Mouse (Mus musculus) lung, embryonic 16.5 days (tissue): ENCODE results near the gene Elovl3. TPM values are rescaled to one million over a fixed set of nuclear protein-coding genes. Genes with fewer than 3 reads are reported as not detected.
A peak's percentile ranks its signal among the peaks of the same experiment; 100 is the strongest.
"Not testable (repeated sequence)": the region's sequence is repeated elsewhere in the genome, so short reads cannot be mapped to it uniquely, and the experiment has no call there.

ENCODE experiments used
- ATAC-seq: fragments of 200-750 bp; cut with Nextera tagmentation; 2 replicates; pipeline ENCODE4 v1.8.0; 2017; ENCODE audit warnings: low read depth, mild to moderate bottlenecking, moderate library complexity
- H3K27ac ChIP-seq: fragments of 300-500 bp; sonication (generic); 2 replicates; pipeline ENCODE4 v1.5.1; 2014; ENCODE audit warnings: mild to moderate bottlenecking, control low read depth, low read length
- H3K27me3 ChIP-seq: fragments of 300-500 bp; sonication (generic); 2 replicates; pipeline ENCODE4 v1.6.1; 2014; ENCODE audit warnings: low read depth, low read length, mixed read lengths; ENCODE audit not compliant: control insufficient read depth, insufficient read depth
- H3K36me3 ChIP-seq: fragments of 300-500 bp; sonication (generic); 2 replicates; pipeline ENCODE4 v1.6.1; 2014; ENCODE audit warnings: low read length; ENCODE audit not compliant: control insufficient read depth, insufficient read depth
- H3K4me1 ChIP-seq: fragments of 300-500 bp; sonication (generic); replicated peaks from 2 replicates; pipeline ENCODE4 v1.6.1; 2014; ENCODE audit warnings: low read length, mixed read lengths; ENCODE audit not compliant: control insufficient read depth, insufficient read depth
- H3K4me2 ChIP-seq: fragments of 300-500 bp; sonication (generic); 2 replicates; pipeline ENCODE4 v1.6.1; 2014; ENCODE audit warnings: low read depth, low read length, control low read depth
- H3K4me3 ChIP-seq: fragments of 300-500 bp; sonication (generic); 2 replicates; pipeline ENCODE4 v1.5.1; 2014; ENCODE audit warnings: mild to moderate bottlenecking, low read length, control low read depth
- H3K9ac ChIP-seq: fragments of 300-500 bp; sonication (generic); 2 replicates; pipeline ENCODE4 v1.6.1; 2014; ENCODE audit warnings: low read length, control low read depth
- H3K9me3 ChIP-seq: fragments of 300-500 bp; sonication (generic); 2 replicates; pipeline ENCODE4 v1.6.1; 2016; ENCODE audit warnings: low read length; ENCODE audit not compliant: control insufficient read depth
- WGBS: fragments of 180-500 bp; shearing (Covaris S2); extraction: QIAGEN DNeasy Blood & Tissue Kit; methylation state at CpG from one replicate; pipeline ENCODE4 v1.1.7; 2014; 5-methylcytosine and 5-hydroxymethylcytosine counted together
- polyA plus RNA-seq: library from polyadenylated mRNA; unstranded; fragments of >200 nt; fragmentation: Nextera tagmentation; extraction: Ambion mirVana; gene quantifications from 2 replicates; pipeline ENCODE4 v1.2.1, GENCODE M21; 2015

Gene Elovl3
- polyA plus RNA-seq, 1 experiment from 2014 or later: 0.10 TPM

GRCm38 (mm10) chr19:46147511-46148371 is 16.0 kb downstream of the Elovl3 start, which contains the start of gene Pitx3:
Gene Pitx3 (minus strand): TSS chr19:46148326.
- H3K27ac ChIP-seq: no peak within 1 kb of the TSS
- H3K9me3 ChIP-seq: no peaks in the 10 kb centered on the region
- H3K4me3 ChIP-seq: peak within 1 kb of the TSS; percentile 62
- H3K9ac ChIP-seq: peak within 1 kb of the TSS; percentile 49
- peak within 1 kb of the TSS; percentile 99 for H3K4me2 ChIP-seq
- H3K27me3 ChIP-seq: peaks cover 71% of the 10 kb centered on the region
- WGBS: 2% methylated on average over 47 of the region's 47 CpGs
- H3K36me3 ChIP-seq: no peaks in the 10 kb centered on the region
- H3K4me1 ChIP-seq: peaks cover 22% of the 10 kb centered on the region
- ATAC-seq: no peak; the same call in 1 of the 2 replicates

- H3K36me3 ChIP-seq: no peaks in the 10 kb centered on the region
- peak overlapping the region; percentile 49 for H3K9ac ChIP-seq
- H3K4me3 ChIP-seq: peak overlapping the region; percentile 62
- no peaks in the 10 kb centered on the region for H3K9me3 ChIP-seq
- H3K4me1 ChIP-seq: peaks cover 26% of the 10 kb centered on the region
- peak; percentile 82 for ATAC-seq
- no peak overlapping the region for H3K27ac ChIP-seq
- WGBS: 1% methylated on average over 26 of the region's 27 CpGs
- H3K27me3 ChIP-seq: peaks cover 68% of the 10 kb centered on the region
- H3K4me2 ChIP-seq: peak overlapping the region; percentile 99
Measured at GRCm38 (mm10) chr19:46148372-46148760, 16.7 kb downstream of the Elovl3 start.

GRCm38 (mm10) chr19:46149091-46149490 is 17.4 kb downstream of the Elovl3 start:
- H3K4me1 ChIP-seq: peaks cover 34% of the 10 kb centered on the region
- peak overlapping the region; percentile 62 for H3K4me3 ChIP-seq
- H3K4me2 ChIP-seq: peak overlapping the region; percentile 99
- no peak for ATAC-seq
- no peak overlapping the region for H3K27ac ChIP-seq
- H3K36me3 ChIP-seq: no peaks in the 10 kb centered on the region
- 19% methylated on average over 12 of the region's 12 CpGs for WGBS
- H3K9ac ChIP-seq: no peak overlapping the region
- H3K27me3 ChIP-seq: peaks cover 65% of the 10 kb centered on the region
- no peaks in the 10 kb centered on the region for H3K9me3 ChIP-seq

GRCm38 (mm10) chr19:46152127-46152803 is 20.6 kb downstream of the Elovl3 start, which contains the start of gene Gbf1:
Gene Gbf1 (plus strand): TSS chr19:46152509.
- H3K36me3 ChIP-seq: no peaks in the 10 kb centered on the region
- H3K27ac ChIP-seq: 0 out of 2 replicates have a peak within 1 kb of the TSS, but pooled peaks have one; percentile 0
- peak within 1 kb of the TSS; percentile 94 for H3K4me2 ChIP-seq
- whole genome bisulfite sequencing: under 1% methylated on average over 37 of the region's 37 CpGs
- peak within 1 kb of the TSS; percentile 66 for H3K9ac ChIP-seq
- H3K4me3 ChIP-seq: peak within 1 kb of the TSS; percentile 61
- H3K27me3 ChIP-seq: peaks cover 36% of the 10 kb centered on the region
- peaks cover 36% of the 10 kb centered on the region for H3K4me1 ChIP-seq
- H3K9me3 ChIP-seq: no peaks in the 10 kb centered on the region
- peak; percentile 97 for ATAC-seq

GRCm38 (mm10) chr19:46165950-46166349 is 34.3 kb downstream of the Elovl3 start:
- no peaks in the 10 kb centered on the region for H3K9me3 ChIP-seq
- no peak overlapping the region for H3K4me3 ChIP-seq
- no peak overlapping the region for H3K4me2 ChIP-seq
- 86% methylated on average over 3 of the region's 3 CpGs for WGBS
- no peak for ATAC-seq
- peaks cover 15% of the 10 kb centered on the region for H3K36me3 ChIP-seq
- H3K27ac ChIP-seq: no peak overlapping the region
- H3K27me3 ChIP-seq: no peaks in the 10 kb centered on the region
- no peak overlapping the region for H3K9ac ChIP-seq
- H3K4me1 ChIP-seq: no peaks in the 10 kb centered on the region

- H3K9ac ChIP-seq, H3K4me3 ChIP-seq, H3K27me3 ChIP-seq, H3K27ac ChIP-seq, H3K4me1 ChIP-seq, H3K9me3 ChIP-seq, ATAC-seq, H3K4me2 ChIP-seq: not testable (repeated sequence)
- WGBS: 100% methylated on average over 1 of the region's 2 CpGs
- H3K36me3 ChIP-seq: peaks cover 15% of the 10 kb centered on the region
Measured at GRCm38 (mm10) chr19:46167169-46167568, 35.5 kb downstream of the Elovl3 start.

- H3K4me3 ChIP-seq: no peak overlapping the region
- no peak overlapping the region for H3K4me2 ChIP-seq
- no peak overlapping the region for H3K9ac ChIP-seq
- H3K9me3 ChIP-seq: no peaks in the 10 kb centered on the region
- H3K36me3 ChIP-seq: peaks cover 14% of the 10 kb centered on the region
- 69% methylated on average over 3 of the region's 3 CpGs for WGBS
- no peak overlapping the region for H3K27ac ChIP-seq
- H3K4me1 ChIP-seq: no peaks in the 10 kb centered on the region
- no peaks in the 10 kb centered on the region for H3K27me3 ChIP-seq
- no peak for ATAC-seq
Measured at GRCm38 (mm10) chr19:46169396-46169795, 37.7 kb downstream of the Elovl3 start.

GRCm38 (mm10) chr19:46169913-46170312 is 38.2 kb downstream of the Elovl3 start:
- peaks cover 14% of the 10 kb centered on the region for H3K36me3 ChIP-seq
- no peak overlapping the region for H3K4me2 ChIP-seq
- no peak for ATAC-seq
- H3K9me3 ChIP-seq: no peaks in the 10 kb centered on the region
- no peaks in the 10 kb centered on the region for H3K4me1 ChIP-seq
- H3K4me3 ChIP-seq: no peak overlapping the region
- no peak overlapping the region for H3K27ac ChIP-seq
- H3K27me3 ChIP-seq: no peaks in the 10 kb centered on the region
- H3K9ac ChIP-seq: no peak overlapping the region
- WGBS: 65% methylated on average over 1 of the region's 1 CpGs

- no peak overlapping the region for H3K4me2 ChIP-seq
- peaks cover 6% of the 10 kb centered on the region; the same call in 1 of the 2 replicates for H3K36me3 ChIP-seq
- H3K4me3 ChIP-seq: no peak overlapping the region
- H3K27ac ChIP-seq: no peak overlapping the region
- H3K9ac ChIP-seq: no peak overlapping the region
- H3K4me1 ChIP-seq: no peaks in the 10 kb centered on the region
- no peaks in the 10 kb centered on the region for H3K9me3 ChIP-seq
- no peak for ATAC-seq
- WGBS: 57% methylated on average over 5 of the region's 5 CpGs
- H3K27me3 ChIP-seq: no peaks in the 10 kb centered on the region
Measured at GRCm38 (mm10) chr19:46172541-46172940, 40.8 kb downstream of the Elovl3 start.
